Mouse (Mus musculus): ENCODE data around the gene 4930402F06Rik. TPM values are rescaled to one million over a fixed set of nuclear protein-coding genes. Genes with fewer than 3 reads are reported as not detected.

4930402F06Rik gene
- polyA plus RNA-seq, 1 experiment from 2014 or later, result not detected

DNA sequence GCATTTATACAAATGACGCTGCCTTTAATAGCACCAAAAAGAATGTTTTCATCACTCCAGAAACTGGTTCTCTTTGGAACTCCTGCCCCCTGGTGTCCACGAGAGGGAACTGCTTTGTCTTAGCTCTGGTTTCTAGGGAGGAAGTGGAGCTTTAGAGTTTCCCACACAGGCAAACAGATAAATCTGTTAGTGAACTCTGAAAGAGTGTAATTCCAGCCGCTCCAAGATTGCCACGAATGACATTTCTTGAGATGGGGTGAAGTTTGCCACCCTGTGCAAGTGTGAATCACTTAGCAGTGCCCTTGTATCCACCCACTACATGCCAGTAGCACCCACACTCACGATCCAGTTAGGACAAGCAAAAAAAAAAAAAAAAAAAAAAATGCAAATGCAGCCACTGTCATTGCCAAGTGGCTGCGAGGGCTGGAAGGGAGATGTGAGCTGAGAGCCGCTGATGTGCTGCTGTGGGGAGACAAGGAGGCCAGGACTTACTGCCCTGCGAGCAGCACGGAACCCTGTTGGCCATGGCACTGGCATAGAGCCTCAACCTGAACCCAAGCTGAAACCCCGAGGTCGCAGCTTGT, 707 bp upstream of the 4930402F06Rik start:
- H3K36me3 ChIP-seq, result 0 out of 2 replicates have a peak, but pooled peaks cover 3% of the 10 kb centered on the region
- H3K27me3 ChIP-seq, result no peaks in the 10 kb centered on the region
- no peak overlapping the region for H3K9ac ChIP-seq
- 54% methylated on average over 11 of the region's 11 CpGs for WGBS
- no peak overlapping the region for H3K4me3 ChIP-seq
- no peak overlapping the region for H3K4me2 ChIP-seq (replicated peaks)
- no peaks in the 10 kb centered on the region for H3K9me3 ChIP-seq
- H3K4me1 ChIP-seq, result no peaks in the 10 kb centered on the region
- H3K27ac ChIP-seq, result no peak overlapping the region
- ATAC-seq (ENCODE audit: insufficient number of reproducible peaks, insufficient read depth, low FRiP score, low TSS enrichment), result no peak

DNA sequence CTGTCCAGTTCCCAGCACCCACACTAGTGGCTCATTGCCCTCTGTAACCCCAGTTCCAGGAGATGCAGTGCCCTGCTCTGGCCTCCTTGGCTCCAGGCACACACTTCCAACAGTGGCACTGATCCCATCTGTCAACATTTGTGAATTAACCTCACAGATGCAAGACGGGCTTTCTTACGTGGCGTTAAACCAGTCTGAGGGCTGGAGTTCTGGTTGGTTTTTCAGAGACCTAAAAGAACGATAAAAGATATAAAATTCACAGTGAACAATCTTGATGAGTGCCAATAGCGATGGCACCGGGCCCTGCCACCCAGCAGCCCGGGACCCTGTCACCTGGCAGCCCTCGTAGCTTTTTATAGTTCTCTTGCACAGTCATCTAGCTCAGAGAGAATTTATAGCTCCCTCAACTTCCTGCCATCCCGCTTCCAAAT, 11.5 kb downstream of the 4930402F06Rik start:
- H3K4me2 ChIP-seq (replicated peaks), result no peak overlapping the region
- no peak overlapping the region for H3K27ac ChIP-seq
- 0 out of 2 replicates have a peak, but pooled peaks cover 5% of the 10 kb centered on the region for H3K9me3 ChIP-seq
- H3K4me1 ChIP-seq, result no peaks in the 10 kb centered on the region
- ATAC-seq (ENCODE audit: insufficient number of reproducible peaks, insufficient read depth, low FRiP score, low TSS enrichment), result no peak
- 85% methylated on average over 9 of the region's 9 CpGs for WGBS
- H3K36me3 ChIP-seq, result no peaks in the 10 kb centered on the region
- no peaks in the 10 kb centered on the region for H3K27me3 ChIP-seq
- H3K9ac ChIP-seq, result no peak overlapping the region
- H3K4me3 ChIP-seq, result no peak overlapping the region

DNA sequence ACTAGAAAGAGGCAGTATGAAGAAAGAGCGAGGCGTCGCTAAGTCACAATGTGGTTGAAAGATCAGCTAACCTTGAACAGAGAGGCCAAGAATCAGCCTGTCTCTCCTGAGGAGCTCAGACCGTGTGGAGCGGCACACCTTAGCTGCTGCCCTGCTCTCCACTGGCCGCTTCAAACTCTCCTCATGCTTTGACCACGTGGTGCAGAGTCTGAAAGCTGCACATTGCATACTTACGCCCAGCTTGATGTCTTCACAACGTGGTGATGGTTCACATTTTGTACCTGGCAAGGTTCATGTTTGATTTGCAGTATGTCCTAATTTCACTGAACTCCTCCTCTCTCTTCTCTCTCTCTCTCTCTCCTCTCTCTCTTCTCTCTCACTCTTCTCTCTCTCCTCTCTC, 17.7 kb downstream of the 4930402F06Rik start:
- no peak overlapping the region for H3K4me3 ChIP-seq
- no peaks in the 10 kb centered on the region for H3K36me3 ChIP-seq
- H3K4me2 ChIP-seq (replicated peaks), result no peak overlapping the region
- H3K9ac ChIP-seq, result no peak overlapping the region
- H3K4me1 ChIP-seq, result no peaks in the 10 kb centered on the region
- no peak for ATAC-seq (ENCODE audit: insufficient number of reproducible peaks, insufficient read depth, low FRiP score, low TSS enrichment)
- 69% methylated on average over 9 of the region's 9 CpGs for WGBS
- no peaks in the 10 kb centered on the region for H3K27me3 ChIP-seq
- no peak overlapping the region for H3K27ac ChIP-seq
- H3K9me3 ChIP-seq, result no peaks in the 10 kb centered on the region

DNA sequence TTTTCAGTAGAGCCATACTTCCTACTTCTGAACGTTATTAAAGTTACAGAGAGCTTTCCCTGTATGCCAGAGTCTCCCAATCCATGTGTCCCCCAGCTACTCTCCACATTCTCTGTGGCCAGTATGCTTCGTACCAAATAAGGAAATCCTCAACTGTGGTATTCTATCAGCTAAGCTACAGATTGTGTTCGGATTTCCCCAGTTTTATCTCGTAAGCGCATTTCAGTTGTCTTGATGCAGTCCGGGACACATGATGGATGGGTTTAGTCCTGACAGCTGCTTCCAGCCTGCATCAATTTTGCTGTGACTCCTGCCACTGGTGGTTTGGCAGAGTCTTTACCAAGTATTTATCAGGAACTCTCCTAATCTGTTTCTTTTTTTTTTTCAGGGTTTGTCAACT, 19.4 kb downstream of the 4930402F06Rik start:
- no peak overlapping the region for H3K27ac ChIP-seq
- WGBS, result 60% methylated on average over 6 of the region's 6 CpGs
- no peaks in the 10 kb centered on the region for H3K4me1 ChIP-seq
- no peaks in the 10 kb centered on the region for H3K27me3 ChIP-seq
- no peak overlapping the region for H3K9ac ChIP-seq
- no peaks in the 10 kb centered on the region for H3K36me3 ChIP-seq
- H3K9me3 ChIP-seq, result no peaks in the 10 kb centered on the region
- no peak overlapping the region for H3K4me3 ChIP-seq
- H3K4me2 ChIP-seq (replicated peaks), result no peak overlapping the region
- no peak for ATAC-seq (ENCODE audit: insufficient number of reproducible peaks, insufficient read depth, low FRiP score, low TSS enrichment)

DNA sequence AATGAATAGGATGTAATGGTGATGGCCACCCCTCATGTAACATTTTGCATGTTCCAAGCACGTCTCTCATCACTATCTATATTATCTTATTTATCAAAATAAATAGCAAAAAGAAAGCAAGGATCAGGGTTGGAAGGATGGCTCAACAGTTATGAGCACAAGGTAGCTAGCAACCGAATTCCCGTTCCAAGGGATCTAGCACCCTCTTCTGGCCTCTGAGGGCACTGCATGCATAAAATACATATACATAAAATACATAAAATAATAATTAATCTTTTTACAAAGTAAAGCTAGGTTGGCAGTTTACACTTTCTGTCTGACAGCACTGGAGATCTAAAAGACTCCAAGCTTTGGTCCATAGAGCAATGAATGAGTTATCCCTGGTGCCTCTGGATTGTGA, 24.0 kb downstream of the 4930402F06Rik start:
- Histone ChIP-seq H3K36me3 (no peaks in the 10 kb centered on the region), H3K9ac (no peak overlapping the region), H3K4me1 (no peaks in the 10 kb centered on the region), H3K9me3 (no peaks in the 10 kb centered on the region), H3K27me3 (no peaks in the 10 kb centered on the region), H3K4me3 (no peak overlapping the region), H3K27ac (no peak overlapping the region), H3K4me2 (replicated peaks) (no peak overlapping the region)
- no peak for ATAC-seq (ENCODE audit: insufficient number of reproducible peaks, insufficient read depth, low FRiP score, low TSS enrichment)
- 10% methylated on average over 3 of the region's 3 CpGs for WGBS

DNA sequence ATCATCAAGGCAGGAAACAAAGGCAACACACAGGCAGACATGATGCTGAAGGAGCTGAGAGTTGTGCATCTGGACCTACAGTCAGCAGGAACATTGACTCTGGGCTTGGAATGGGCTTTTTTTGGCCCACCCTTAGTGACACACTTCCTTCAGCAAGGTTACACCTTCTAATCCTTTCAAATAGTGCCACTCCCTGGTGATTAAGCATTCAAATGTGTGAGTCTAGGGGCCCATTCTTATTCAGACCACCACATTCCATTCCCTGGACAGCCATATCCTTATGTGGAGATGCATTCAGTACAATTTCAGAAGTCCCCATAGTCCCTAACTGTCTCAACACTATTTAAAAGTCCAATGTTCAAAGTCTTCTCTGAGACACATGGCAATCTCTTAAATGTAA, 26.3 kb downstream of the 4930402F06Rik start:
- no peaks in the 10 kb centered on the region for H3K27me3 ChIP-seq
- no peaks in the 10 kb centered on the region for H3K4me1 ChIP-seq
- H3K27ac ChIP-seq, result no peak overlapping the region
- H3K4me2 ChIP-seq (replicated peaks), result no peak overlapping the region
- H3K9me3 ChIP-seq, result no peaks in the 10 kb centered on the region
- no peak overlapping the region for H3K4me3 ChIP-seq
- H3K9ac ChIP-seq, result no peak overlapping the region
- no peak for ATAC-seq (ENCODE audit: insufficient number of reproducible peaks, insufficient read depth, low FRiP score, low TSS enrichment)
- no peaks in the 10 kb centered on the region for H3K36me3 ChIP-seq

DNA sequence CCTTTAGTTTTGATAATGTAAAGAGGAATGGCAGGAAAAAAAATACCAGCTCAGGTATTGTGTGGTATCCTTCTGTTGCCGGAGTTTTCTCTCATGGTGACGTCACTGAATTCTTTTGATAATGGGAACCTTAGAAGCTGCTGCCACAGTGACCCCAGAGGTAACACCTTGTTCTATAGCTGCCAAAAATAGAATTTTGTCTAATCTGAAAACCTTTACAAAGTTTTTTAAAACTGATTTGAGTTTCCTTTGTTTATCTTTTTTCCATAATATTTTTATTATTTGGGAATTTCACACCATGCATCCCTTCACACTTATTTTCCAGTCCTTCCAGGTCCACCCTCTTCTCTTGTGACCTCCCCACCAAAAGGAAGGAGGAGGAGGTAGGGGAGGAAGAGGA, 29.3 kb downstream of the 4930402F06Rik start, which contains the start of gene 4930568D16Rik:
Gene 4930568D16Rik (minus strand): TSS at position 101 of the 400 bp plus-strand sequence.
- ATAC-seq (ENCODE audit: insufficient number of reproducible peaks, insufficient read depth, low FRiP score, low TSS enrichment), result no peak
- no peak within 1 kb of the TSS for H3K9ac ChIP-seq
- H3K4me1 ChIP-seq, result no peaks in the 10 kb centered on the region
- no peaks in the 10 kb centered on the region for H3K27me3 ChIP-seq
- H3K27ac ChIP-seq, result no peak within 1 kb of the TSS
- WGBS, result 81% methylated on average over 2 of the region's 2 CpGs
- no peaks in the 10 kb centered on the region for H3K9me3 ChIP-seq
- no peaks in the 10 kb centered on the region for H3K36me3 ChIP-seq
- no peak within 1 kb of the TSS for H3K4me3 ChIP-seq
- no peak within 1 kb of the TSS for H3K4me2 ChIP-seq (replicated peaks)

DNA sequence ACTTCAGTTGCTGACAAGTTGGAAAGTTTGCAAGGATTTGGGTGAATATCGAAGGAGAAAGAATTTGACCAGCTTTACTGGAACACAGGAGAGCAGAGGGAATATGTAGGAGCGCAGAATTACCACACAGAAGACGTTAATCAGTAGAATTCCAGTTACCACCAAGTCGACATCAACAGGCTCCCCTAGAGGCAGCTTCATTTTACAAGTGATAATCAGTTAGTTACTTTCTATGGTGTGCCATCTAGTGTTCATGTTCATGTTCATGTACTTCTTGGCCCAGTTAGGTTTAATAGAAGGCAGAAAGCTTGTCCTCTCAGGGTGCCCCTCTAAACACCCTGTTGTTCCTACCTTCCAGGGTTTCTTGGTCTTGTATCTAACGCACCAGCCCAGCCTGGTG, 47.8 kb downstream of the 4930402F06Rik start:
- no peak overlapping the region for H3K9ac ChIP-seq
- no peaks in the 10 kb centered on the region for H3K4me1 ChIP-seq
- WGBS, result 69% methylated on average over 5 of the region's 5 CpGs
- no peak for ATAC-seq (ENCODE audit: insufficient number of reproducible peaks, insufficient read depth, low FRiP score, low TSS enrichment)
- no peaks in the 10 kb centered on the region for H3K27me3 ChIP-seq
- no peaks in the 10 kb centered on the region for H3K9me3 ChIP-seq
- no peaks in the 10 kb centered on the region for H3K36me3 ChIP-seq
- H3K4me2 ChIP-seq (replicated peaks), result no peak overlapping the region
- H3K4me3 ChIP-seq, result no peak overlapping the region
- no peak overlapping the region for H3K27ac ChIP-seq

DNA sequence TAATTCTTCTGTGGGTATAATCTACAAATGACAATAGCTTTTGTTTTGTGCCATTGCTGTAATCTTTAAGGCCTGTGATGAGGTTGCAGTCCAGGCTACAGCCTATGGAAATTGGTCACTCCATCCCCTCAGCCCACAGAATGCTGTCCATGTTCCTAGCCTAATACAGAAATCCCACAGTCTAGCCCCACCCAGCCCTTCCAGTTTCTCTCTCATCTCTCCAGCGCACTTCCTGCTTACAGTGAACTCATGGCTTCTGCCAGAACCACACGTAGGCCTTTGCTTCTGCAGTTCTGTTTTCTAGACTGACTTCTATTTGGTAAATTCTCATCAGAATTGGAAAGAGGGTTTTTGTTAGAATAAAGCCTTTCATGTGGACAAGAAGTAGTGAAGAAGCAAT, 51.0 kb downstream of the 4930402F06Rik start:
- Histone ChIP-seq H3K27me3 (no peaks in the 10 kb centered on the region), H3K9me3 (no peaks in the 10 kb centered on the region), H3K4me3 (no peak overlapping the region), H3K9ac (no peak overlapping the region), H3K27ac (no peak overlapping the region), H3K36me3 (no peaks in the 10 kb centered on the region), H3K4me1 (no peaks in the 10 kb centered on the region), H3K4me2 (replicated peaks) (no peak overlapping the region)
- no peak for ATAC-seq (ENCODE audit: insufficient number of reproducible peaks, insufficient read depth, low FRiP score, low TSS enrichment)
- whole genome bisulfite sequencing, result 74% methylated on average over 2 of the region's 2 CpGs

DNA sequence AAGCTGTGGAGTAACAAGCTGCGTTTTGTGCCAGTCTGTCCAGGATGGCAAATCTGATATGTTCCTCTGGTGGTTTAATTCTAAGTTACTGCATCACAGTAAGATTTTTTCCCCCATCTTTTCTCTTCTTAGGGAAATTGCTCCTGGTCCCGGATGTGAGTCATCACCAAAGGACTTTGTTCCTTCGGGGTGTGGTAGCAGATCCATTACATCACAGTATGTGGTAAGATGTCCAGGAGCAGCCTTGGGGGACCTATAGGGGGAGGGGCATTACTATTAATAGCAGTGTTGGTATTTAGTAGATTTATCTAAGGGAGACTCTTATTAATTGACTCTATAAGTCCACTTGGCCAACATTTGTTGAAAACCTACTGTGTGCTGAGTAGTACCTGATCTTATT, 54.4 kb downstream of the 4930402F06Rik start:
- ATAC-seq (ENCODE audit: insufficient number of reproducible peaks, insufficient read depth, low FRiP score, low TSS enrichment), result no peak
- WGBS, result 74% methylated on average over 3 of the region's 3 CpGs

DNA sequence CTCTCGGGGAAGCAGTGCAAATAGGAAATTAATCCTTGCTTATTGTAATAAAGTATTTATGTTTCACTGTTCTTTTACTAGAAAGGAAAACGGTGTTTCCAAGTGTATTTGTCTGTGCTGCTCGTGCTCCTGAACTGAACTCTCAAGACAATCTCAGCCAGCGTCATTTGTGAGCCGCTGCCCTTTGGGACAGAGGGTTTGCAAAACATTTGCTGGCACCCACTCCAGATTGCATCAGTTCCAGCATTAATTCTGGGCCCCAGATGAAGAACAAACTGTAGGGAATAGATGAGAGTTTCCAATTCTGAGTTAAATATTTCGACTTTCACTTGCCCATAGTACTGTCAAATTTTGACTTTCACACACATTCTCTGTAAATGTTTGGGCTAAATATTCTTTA, 58.3 kb downstream of the 4930402F06Rik start:
- 79% methylated on average over 6 of the region's 6 CpGs for WGBS
- Histone ChIP-seq H3K4me3 (no peak overlapping the region), H3K36me3 (no peaks in the 10 kb centered on the region), H3K9me3 (no peaks in the 10 kb centered on the region), H3K4me2 (replicated peaks) (no peak overlapping the region), H3K9ac (no peak overlapping the region), H3K27ac (0 out of 2 replicates have a peak overlapping the region, but pooled peaks have one; percentile 1), H3K27me3 (no peaks in the 10 kb centered on the region), H3K4me1 (peaks cover 18% of the 10 kb centered on the region)
- ATAC-seq (ENCODE audit: insufficient number of reproducible peaks, insufficient read depth, low FRiP score, low TSS enrichment), result no peak

More for the DNA sequence above, 54.4 kb downstream of the 4930402F06Rik start:
- Histone ChIP-seq H3K4me1 (peaks cover 4% of the 10 kb centered on the region; the same call in 1 of the 2 replicates), H3K36me3 (no peaks in the 10 kb centered on the region), H3K9ac (no peak overlapping the region), H3K9me3 (no peaks in the 10 kb centered on the region), H3K27ac (no peak overlapping the region), H3K4me3 (no peak overlapping the region), H3K27me3 (no peaks in the 10 kb centered on the region), H3K4me2 (replicated peaks) (no peak overlapping the region)

DNA sequence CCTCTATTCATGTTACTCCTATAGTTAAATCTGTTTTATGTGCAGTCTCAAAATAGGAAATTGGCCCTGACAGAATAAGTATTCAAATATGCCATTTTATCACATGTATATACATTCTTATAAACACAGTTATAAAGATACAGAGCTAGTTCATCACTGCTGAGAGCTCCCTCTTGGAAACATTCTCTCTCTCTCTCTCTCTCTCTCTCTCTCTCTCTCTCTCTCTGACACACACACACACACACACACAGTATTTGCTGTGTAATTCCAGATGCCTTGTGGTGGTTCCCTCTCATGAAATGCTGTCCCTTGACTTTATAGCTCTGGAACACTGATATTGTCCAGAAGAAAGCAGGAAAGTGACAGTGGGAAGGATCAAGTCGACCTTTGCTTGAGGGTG, 58.9 kb downstream of the 4930402F06Rik start:
- Histone ChIP-seq H3K4me1 (peaks cover 18% of the 10 kb centered on the region), H3K9me3 (no peaks in the 10 kb centered on the region), H3K9ac (no peak overlapping the region), H3K4me2 (replicated peaks) (no peak overlapping the region), H3K27ac (0 out of 2 replicates have a peak overlapping the region, but pooled peaks have one; percentile 1), H3K4me3 (no peak overlapping the region), H3K27me3 (no peaks in the 10 kb centered on the region), H3K36me3 (no peaks in the 10 kb centered on the region)
- WGBS, result 75% methylated on average over 1 of the region's 1 CpGs
- no peak for ATAC-seq (ENCODE audit: insufficient number of reproducible peaks, insufficient read depth, low FRiP score, low TSS enrichment)
